Mouse (Mus musculus) kidney, postnatal 10 days (tissue): ENCODE measurements around the gene Zfp277.

Experiments
- DNase-seq: peaks from one replicate; pipeline ENCODE4 v3.0.0; 2021; ENCODE audit warnings: mixed read lengths

Zfp277 gene

GRCm38 (mm10) chr12:40438049-40438448 lies 7.7 kb downstream of the Zfp277 start:
- DNase-seq: no peak

- DNase-seq: no peak
These were observed 11.6 kb downstream of the Zfp277 start for GRCm38 (mm10) chr12:40434101-40434500.

- DNase-seq: no peak
These were observed 14.6 kb downstream of the Zfp277 start for GRCm38 (mm10) chr12:40431075-40431474.

- no peak for DNase-seq
These were observed 15.7 kb downstream of the Zfp277 start for GRCm38 (mm10) chr12:40429976-40430375.

- no peak for DNase-seq
These were observed 18.1 kb downstream of the Zfp277 start for GRCm38 (mm10) chr12:40427606-40428005.

GRCm38 (mm10) chr12:40424991-40425390 lies 20.7 kb downstream of the Zfp277 start:
- no peak for DNase-seq

GRCm38 (mm10) chr12:40417257-40417656 lies 28.4 kb downstream of the Zfp277 start:
- DNase-seq: no peak

- DNase-seq: peak; percentile 44
These were observed 30.3 kb downstream of the Zfp277 start for GRCm38 (mm10) chr12:40415312-40415925.

GRCm38 (mm10) chr12:40414682-40415311 lies 30.9 kb downstream of the Zfp277 start:
- no peak for DNase-seq

- DNase-seq: no peak
These were observed 45.9 kb downstream of the Zfp277 start for GRCm38 (mm10) chr12:40399812-40400211.

GRCm38 (mm10) chr12:40399386-40399785 lies 46.3 kb downstream of the Zfp277 start:
- no peak for DNase-seq

GRCm38 (mm10) chr12:40398916-40399315 lies 46.8 kb downstream of the Zfp277 start:
- DNase-seq: no peak

- no peak for DNase-seq
These were observed 52.8 kb downstream of the Zfp277 start for GRCm38 (mm10) chr12:40392869-40393268.

- DNase-seq: no peak
These were observed 54.4 kb downstream of the Zfp277 start for GRCm38 (mm10) chr12:40391262-40391661.

- peak; percentile 16 for DNase-seq
These were observed 57.9 kb downstream of the Zfp277 start for GRCm38 (mm10) chr12:40387786-40388185.

GRCm38 (mm10) chr12:40385301-40385700 lies 60.4 kb downstream of the Zfp277 start:
- DNase-seq: no peak

- no peak for DNase-seq
These were observed 62.0 kb downstream of the Zfp277 start for GRCm38 (mm10) chr12:40383718-40384117.

GRCm38 (mm10) chr12:40382539-40382938 lies 63.2 kb downstream of the Zfp277 start:
- DNase-seq: no peak

- DNase-seq: peak; percentile 36
These were observed 63.9 kb downstream of the Zfp277 start for GRCm38 (mm10) chr12:40381824-40382223.

GRCm38 (mm10) chr12:40381173-40381801 lies 64.4 kb downstream of the Zfp277 start:
- DNase-seq: no peak

GRCm38 (mm10) chr12:40379538-40379923 lies 66.2 kb downstream of the Zfp277 start:
- no peak for DNase-seq

GRCm38 (mm10) chr12:40378621-40379537 lies 66.8 kb downstream of the Zfp277 start:
- no peak for DNase-seq

GRCm38 (mm10) chr12:40351879-40352278 lies 93.8 kb downstream of the Zfp277 start:
- DNase-seq: no peak
